10 mouse cellular contexts compared by ENCODE assay signal in genomic region chr17:17346281-17346680, GRCm38 (mm10). TPM values are rescaled to one million over a fixed set of nuclear protein-coding genes. Genes with fewer than 3 reads are reported as not detected.
DNase-seq lines count a peak whose midpoint lies in the region; ATAC-seq and TF ChIP-seq lines count a peak whose summit lies in the region.
"Not testable (repeated sequence)": the region's sequence is repeated elsewhere in the genome, so short reads cannot be mapped to it uniquely, and the experiment has no call there.
"Had no signal": no experiment of that assay in that cellular context is flagged by ENCODE, and none has a peak within 500 bp of the region (broad histone marks: within the 10 kb centered on the region; RNA-seq: fewer than 3 reads in every experiment).

No protein-coding gene starts in this region.

- 37% methylated on average over 4 of the region's 4 CpGs for WGBS in embryonic facial prominence, embryonic 11.5 days
- 37% methylated on average over 4 of the region's 4 CpGs for WGBS in forebrain, postnatal 0 days
- 42% methylated on average over 4 of the region's 4 CpGs for WGBS in hindbrain, embryonic 12.5 days
- 40% methylated on average over 4 of the region's 4 CpGs for WGBS in kidney, embryonic 16.5 days
- 35% methylated on average over 4 of the region's 4 CpGs for WGBS in liver, embryonic 12.5 days (ENCODE audit: insufficient replicate concordance)
- WGBS in midbrain, embryonic 10.5 days = 43% methylated on average over 4 of the region's 4 CpGs
- 41% methylated on average over 4 of the region's 4 CpGs for WGBS in neural tube, embryonic 15.5 days

- TF ChIP-seq CTCF in forebrain, postnatal 0 days (IDR thresholded peaks at IDR 0.05; ENCODE audit: low read depth) = not testable (repeated sequence)

- not testable (repeated sequence) for DNase-seq in embryonic facial prominence, embryonic 11.5 days (ENCODE audit: low spot score); midbrain, embryonic 10.5 days (ENCODE audit: low spot score)
- DNase-seq in forebrain, postnatal 0 days = peak; percentile 4

- not testable (repeated sequence) for H3K4me1 ChIP-seq in embryonic facial prominence, embryonic 11.5 days (ENCODE audit: control insufficient read depth, insufficient read depth, low read length); forebrain, postnatal 0 days (ENCODE audit: insufficient read depth); hindbrain, embryonic 12.5 days; kidney, embryonic 16.5 days (ENCODE audit: insufficient read depth, low read length); liver, embryonic 12.5 days; midbrain, embryonic 10.5 days; neural tube, embryonic 15.5 days

- peak overlapping the region; percentile 22; the same call in 1 of the 2 replicates for H3K4me3 ChIP-seq in embryonic facial prominence, embryonic 11.5 days (ENCODE audit: low read depth, low read length)
- peak overlapping the region; percentile 20 for H3K4me3 ChIP-seq in forebrain, postnatal 0 days (ENCODE audit: low read depth, low read length)
- peak overlapping the region; percentile 32 for H3K4me3 ChIP-seq in hindbrain, embryonic 12.5 days
- peak overlapping the region; percentile 32 for H3K4me3 ChIP-seq in kidney, embryonic 16.5 days (ENCODE audit: low read length)
- H3K4me3 ChIP-seq in liver, embryonic 12.5 days = peak overlapping the region; percentile 21; the same call in 1 of the 2 replicates
- peak overlapping the region; percentile 48 for H3K4me3 ChIP-seq in midbrain, embryonic 10.5 days
- peak overlapping the region; percentile 31 for H3K4me3 ChIP-seq in neural tube, embryonic 15.5 days (replicated peaks)

- not testable (repeated sequence) for H3K36me3 ChIP-seq in embryonic facial prominence, embryonic 11.5 days (replicated peaks; ENCODE audit: control insufficient read depth, insufficient read depth, low read depth, low read length); forebrain, postnatal 0 days (ENCODE audit: insufficient read depth); hindbrain, embryonic 12.5 days; kidney, embryonic 16.5 days (ENCODE audit: insufficient read depth, low read length); liver, embryonic 12.5 days; midbrain, embryonic 10.5 days; neural tube, embryonic 15.5 days

- H3K27me3 ChIP-seq in embryonic facial prominence, embryonic 11.5 days (ENCODE audit: control insufficient read depth, insufficient read depth, low read length); forebrain, postnatal 0 days (ENCODE audit: insufficient read depth, low read length); hindbrain, embryonic 12.5 days; kidney, embryonic 16.5 days (ENCODE audit: insufficient read depth, low read length); midbrain, embryonic 10.5 days (ENCODE audit: low read depth, poor library complexity, severe bottlenecking); neural tube, embryonic 15.5 days (replicated peaks): not testable (repeated sequence)
- H3K27me3 ChIP-seq in liver, embryonic 12.5 days (replicated peaks) = peaks cover 12% of the 10 kb centered on the region

- not testable (repeated sequence) for ATAC-seq in embryonic facial prominence, embryonic 11.5 days (replicated peaks; ENCODE audit: insufficient number of reproducible peaks, low FRiP score, low TSS enrichment, low read depth); forebrain, postnatal 0 days; hindbrain, embryonic 12.5 days (ENCODE audit: low FRiP score); kidney, embryonic 16.5 days (ENCODE audit: low FRiP score, low TSS enrichment); liver, embryonic 12.5 days; neural tube, embryonic 15.5 days (ENCODE audit: low FRiP score)

- not testable (repeated sequence) for H3K27ac ChIP-seq in embryonic facial prominence, embryonic 11.5 days (replicated peaks; ENCODE audit: low read depth, low read length); forebrain, postnatal 0 days (ENCODE audit: low read depth, low read length); hindbrain, embryonic 12.5 days; kidney, embryonic 16.5 days (ENCODE audit: low read length); liver, embryonic 12.5 days; midbrain, embryonic 10.5 days (replicated peaks); neural tube, embryonic 15.5 days (replicated peaks)

- not testable (repeated sequence) for H3K9ac ChIP-seq in embryonic facial prominence, embryonic 11.5 days (replicated peaks; ENCODE audit: low read length); kidney, embryonic 16.5 days (replicated peaks; ENCODE audit: low read length); liver, embryonic 12.5 days
- H3K9ac ChIP-seq in forebrain, postnatal 0 days = 0 out of 2 replicates have a peak overlapping the region, but pooled peaks have one; percentile 37
- peak overlapping the region; percentile 32; the same call in 1 of the 2 replicates for H3K9ac ChIP-seq in hindbrain, embryonic 12.5 days
- peak overlapping the region; percentile 34; the same call in 1 of the 2 replicates for H3K9ac ChIP-seq in neural tube, embryonic 15.5 days (replicated peaks)

- H3K4me2 ChIP-seq in embryonic facial prominence, embryonic 11.5 days (ENCODE audit: low read depth, low read length) = peak overlapping the region; percentile 39; the same call in 1 of the 2 replicates
- peak overlapping the region; percentile 50 for H3K4me2 ChIP-seq in forebrain, postnatal 0 days (ENCODE audit: low read depth)
- peak overlapping the region; percentile 51 for H3K4me2 ChIP-seq in hindbrain, embryonic 12.5 days (replicated peaks)
- peak overlapping the region; percentile 53 for H3K4me2 ChIP-seq in kidney, embryonic 16.5 days (replicated peaks; ENCODE audit: low read depth, low read length)
- H3K4me2 ChIP-seq in liver, embryonic 12.5 days = peak overlapping the region; percentile 47
- peak overlapping the region; percentile 58 for H3K4me2 ChIP-seq in neural tube, embryonic 15.5 days

- H3K9me3 ChIP-seq in embryonic facial prominence, embryonic 11.5 days (replicated peaks; ENCODE audit: control insufficient read depth, low read length); forebrain, postnatal 0 days (ENCODE audit: low read length); hindbrain, embryonic 12.5 days (replicated peaks); kidney, embryonic 16.5 days (ENCODE audit: low read length); liver, embryonic 12.5 days (replicated peaks); midbrain, embryonic 10.5 days (replicated peaks); neural tube, embryonic 15.5 days (replicated peaks): not testable (repeated sequence)

RNA-seq across cellular contexts. Expression of gene Riok2, which starts 27.8 kb away (rescaled TPM):
- 39.6 and 39.9 TPM in 2 replicates for polyA plus RNA-seq in embryonic facial prominence, embryonic 11.5 days (2014; fragmentation: Nextera tagmentation; extraction: Ambion mirVana)
- 30.6 and 31.0 TPM in 2 replicates for total RNA-seq in forebrain, postnatal 0 days (2014; rRNA removed)
- 14.6 and 16.2 TPM in 2 replicates for polyA plus RNA-seq in forebrain, postnatal 0 days (2015; fragmentation: Nextera tagmentation; extraction: Ambion mirVana)
- polyA plus RNA-seq in hindbrain, embryonic 12.5 days (2016; fragmentation: Nextera tagmentation; extraction: Ambion mirVana) = 26.7 and 27.5 TPM in 2 replicates
- 30.0 and 33.3 TPM in 2 replicates for polyA plus RNA-seq in kidney, embryonic 16.5 days (2015; fragmentation: Nextera tagmentation; extraction: Ambion mirVana)
- 18.2 and 20.7 TPM in 2 replicates for polyA plus RNA-seq in liver, embryonic 12.5 days (2016; fragmentation: Nextera tagmentation; extraction: Ambion mirVana)
- 28.5 and 28.7 TPM in 2 replicates for polyA plus RNA-seq in midbrain, embryonic 10.5 days (2016; fragmentation: Nextera tagmentation; extraction: Ambion mirVana)
- polyA plus RNA-seq in neural tube, embryonic 15.5 days (2015; fragmentation: Nextera tagmentation; extraction: Ambion mirVana) = 22.6 and 26.4 TPM in 2 replicates

RNA-seq across cellular contexts. Expression of gene Lix1, which starts 56.2 kb away (rescaled TPM):
- 64.5 and 69.2 TPM in 2 replicates for polyA plus RNA-seq in embryonic facial prominence, embryonic 11.5 days (2014; fragmentation: Nextera tagmentation; extraction: Ambion mirVana)
- total RNA-seq in forebrain, postnatal 0 days (2014; rRNA removed) = 27.5 and 45.4 TPM in 2 replicates
- polyA plus RNA-seq in forebrain, postnatal 0 days (2015; fragmentation: Nextera tagmentation; extraction: Ambion mirVana) = 25.1 and 33.0 TPM in 2 replicates
- 18.6 and 18.9 TPM in 2 replicates for polyA plus RNA-seq in hindbrain, embryonic 12.5 days (2016; fragmentation: Nextera tagmentation; extraction: Ambion mirVana)
- 4.1 and 4.8 TPM in 2 replicates for polyA plus RNA-seq in kidney, embryonic 16.5 days (2015; fragmentation: Nextera tagmentation; extraction: Ambion mirVana)
- 0.49 and 0.60 TPM in 2 replicates for polyA plus RNA-seq in liver, embryonic 12.5 days (2016; fragmentation: Nextera tagmentation; extraction: Ambion mirVana)
- 82.7 and 96.2 TPM in 2 replicates for polyA plus RNA-seq in midbrain, embryonic 10.5 days (2016; fragmentation: Nextera tagmentation; extraction: Ambion mirVana)
- polyA plus RNA-seq in neural tube, embryonic 15.5 days (2015; fragmentation: Nextera tagmentation; extraction: Ambion mirVana) = 18.3 and 18.7 TPM in 2 replicates
- total RNA-seq: megakaryocyte progenitor cell, adult 5-6 weeks; neutrophil, adult 5-6 weeks had no signal
- polyA plus RNA-seq: erythroblast, embryonic 14.5 days had no signal
